Mouse (Mus musculus): Measurements from ENCODE around the gene Epha2. TPM values are rescaled to one million over a fixed set of nuclear protein-coding genes. Genes with fewer than 3 reads are reported as not detected.

Gene Epha2
- polyA plus RNA-seq, 2 experiments, result 0.29 to 1.6 TPM

- 71% methylated on average over 2 of the region's 2 CpGs for WGBS (ENCODE audit: insufficient replicate concordance)
- ATAC-seq (ENCODE audit: insufficient read depth), result no peak
- Histone ChIP-seq H3K27ac (no peak overlapping the region), H3K9me3 (ENCODE audit: control insufficient read depth, low read length) (no peaks in the 10 kb centered on the region), H3K4me1 (replicated peaks; ENCODE audit: control insufficient read depth in 2 of 2, insufficient read depth in 2 of 2, low read length in 1 of 2) (no peaks in the 10 kb centered on the region), H3K9ac (replicated peaks) (no peak overlapping the region), H3K4me3 (ENCODE audit: insufficient read depth in 1 of 2, low read depth in 2 of 2, low read length in 2 of 2) (no peak overlapping the region), H3K27me3 (ENCODE audit: control insufficient read depth, insufficient read depth, low read length) (no peaks in the 10 kb centered on the region), H3K36me3 (replicated peaks; ENCODE audit: control insufficient read depth, insufficient read depth, low read depth) (no peaks in the 10 kb centered on the region), H3K4me2 (ENCODE audit: low read depth) (no peak overlapping the region)
- no peak for DNase-seq (ENCODE audit: low read depth in 3 of 3, low spot score in 3 of 3)
- no peak for TF ChIP-seq CTCF (IDR thresholded peaks at IDR 0.05; ENCODE audit: low read depth)
- TF ChIP-seq EP300 (IDR thresholded peaks at IDR 0.05; ENCODE audit: low read depth), result no peak
Observed at GRCm38 (mm10) chr4:141331446-141331845, 30.4 kb downstream of the Epha2 start.

- no peak overlapping the region for H3K4me2 ChIP-seq (ENCODE audit: low read depth)
- no peaks in the 10 kb centered on the region for H3K27me3 ChIP-seq (ENCODE audit: control insufficient read depth, insufficient read depth, low read length)
- no peaks in the 10 kb centered on the region for H3K9me3 ChIP-seq (ENCODE audit: control insufficient read depth, low read length)
- 60% methylated on average over 7 of the region's 7 CpGs for WGBS (ENCODE audit: insufficient replicate concordance)
- H3K4me1 ChIP-seq (replicated peaks; ENCODE audit: control insufficient read depth in 2 of 2, insufficient read depth in 2 of 2, low read length in 1 of 2), result no peaks in the 10 kb centered on the region
- no peak overlapping the region for H3K27ac ChIP-seq
- TF ChIP-seq EP300 (IDR thresholded peaks at IDR 0.05; ENCODE audit: low read depth) (no peak), CTCF (IDR thresholded peaks at IDR 0.05; ENCODE audit: low read depth) (no peak)
- DNase-seq (ENCODE audit: low read depth in 3 of 3, low spot score in 3 of 3) (no peak), ATAC-seq (ENCODE audit: insufficient read depth) (no peak)
- H3K9ac ChIP-seq (replicated peaks), result no peak overlapping the region
- H3K36me3 ChIP-seq (replicated peaks; ENCODE audit: control insufficient read depth, insufficient read depth, low read depth), result no peaks in the 10 kb centered on the region
- H3K4me3 ChIP-seq (ENCODE audit: insufficient read depth in 1 of 2, low read depth in 2 of 2, low read length in 2 of 2), result no peak overlapping the region
Observed at GRCm38 (mm10) chr4:141332258-141332657, 31.2 kb downstream of the Epha2 start.

GRCm38 (mm10) chr4:141334695-141335094, 33.7 kb downstream of the Epha2 start:
- Histone ChIP-seq H3K36me3 (replicated peaks; ENCODE audit: control insufficient read depth, insufficient read depth, low read depth) (no peaks in the 10 kb centered on the region), H3K9ac (replicated peaks) (no peak overlapping the region), H3K4me3 (ENCODE audit: insufficient read depth in 1 of 2, low read depth in 2 of 2, low read length in 2 of 2) (no peak overlapping the region), H3K4me1 (replicated peaks; ENCODE audit: control insufficient read depth in 2 of 2, insufficient read depth in 2 of 2, low read length in 1 of 2) (no peaks in the 10 kb centered on the region), H3K9me3 (ENCODE audit: control insufficient read depth, low read length) (no peaks in the 10 kb centered on the region), H3K27me3 (ENCODE audit: control insufficient read depth, insufficient read depth, low read length) (no peaks in the 10 kb centered on the region), H3K27ac (no peak overlapping the region), H3K4me2 (ENCODE audit: low read depth) (no peak overlapping the region)
- WGBS (ENCODE audit: insufficient replicate concordance), result 58% methylated on average over 5 of the region's 5 CpGs
- TF ChIP-seq EP300 (IDR thresholded peaks at IDR 0.05; ENCODE audit: low read depth), result no peak
- no peak for TF ChIP-seq CTCF (IDR thresholded peaks at IDR 0.05; ENCODE audit: low read depth)
- DNase-seq (ENCODE audit: low read depth in 3 of 3, low spot score in 3 of 3) (no peak), ATAC-seq (ENCODE audit: insufficient read depth) (no peak)

- no peak overlapping the region for H3K4me3 ChIP-seq (ENCODE audit: insufficient read depth in 1 of 2, low read depth in 2 of 2, low read length in 2 of 2)
- no peaks in the 10 kb centered on the region for H3K27me3 ChIP-seq (ENCODE audit: control insufficient read depth, insufficient read depth, low read length)
- 16% methylated on average over 3 of the region's 3 CpGs for WGBS (ENCODE audit: insufficient replicate concordance)
- ATAC-seq (ENCODE audit: insufficient read depth), result no peak
- TF ChIP-seq EP300 (IDR thresholded peaks at IDR 0.05; ENCODE audit: low read depth) (no peak), CTCF (IDR thresholded peaks at IDR 0.05; ENCODE audit: low read depth) (no peak)
- no peaks in the 10 kb centered on the region for H3K9me3 ChIP-seq (ENCODE audit: control insufficient read depth, low read length)
- H3K4me2 ChIP-seq (ENCODE audit: low read depth), result no peak overlapping the region
- no peak overlapping the region for H3K9ac ChIP-seq (replicated peaks)
- no peaks in the 10 kb centered on the region for H3K4me1 ChIP-seq (replicated peaks; ENCODE audit: control insufficient read depth in 2 of 2, insufficient read depth in 2 of 2, low read length in 1 of 2)
- H3K27ac ChIP-seq, result no peak overlapping the region
- no peaks in the 10 kb centered on the region for H3K36me3 ChIP-seq (replicated peaks; ENCODE audit: control insufficient read depth, insufficient read depth, low read depth)
- no peak for DNase-seq (ENCODE audit: low read depth in 3 of 3, low spot score in 3 of 3)
Observed at GRCm38 (mm10) chr4:141335263-141335796, 34.3 kb downstream of the Epha2 start.

- TF ChIP-seq EP300 (IDR thresholded peaks at IDR 0.05; ENCODE audit: low read depth) (no peak), CTCF (IDR thresholded peaks at IDR 0.05; ENCODE audit: low read depth) (no peak)
- Histone ChIP-seq H3K4me3 (ENCODE audit: insufficient read depth in 1 of 2, low read depth in 2 of 2, low read length in 2 of 2) (no peak overlapping the region), H3K9ac (replicated peaks) (no peak overlapping the region), H3K4me1 (replicated peaks; ENCODE audit: control insufficient read depth in 2 of 2, insufficient read depth in 2 of 2, low read length in 1 of 2) (no peaks in the 10 kb centered on the region), H3K27ac (no peak overlapping the region), H3K36me3 (replicated peaks; ENCODE audit: control insufficient read depth, insufficient read depth, low read depth) (no peaks in the 10 kb centered on the region), H3K4me2 (ENCODE audit: low read depth) (no peak overlapping the region), H3K27me3 (ENCODE audit: control insufficient read depth, insufficient read depth, low read length) (no peaks in the 10 kb centered on the region), H3K9me3 (ENCODE audit: control insufficient read depth, low read length) (no peaks in the 10 kb centered on the region)
- WGBS (ENCODE audit: insufficient replicate concordance), result 55% methylated on average over 6 of the region's 6 CpGs
- DNase-seq (ENCODE audit: low read depth in 3 of 3, low spot score in 3 of 3) (no peak), ATAC-seq (ENCODE audit: insufficient read depth) (no peak)
Observed at GRCm38 (mm10) chr4:141336196-141336595, 35.2 kb downstream of the Epha2 start.

Measured in liver, embryonic 14.5 days (tissue).